Mouse (Mus musculus) bone marrow, adult 2 months (tissue): ENCODE data around the gene Bcl2. TPM values are rescaled to one million over a fixed set of nuclear protein-coding genes. Genes with fewer than 3 reads are reported as not detected.

ENCODE experiments used
- H3K27ac ChIP-seq: fragments of 200-500 bp; 2 replicates; pipeline ENCODE4 v1.5.1; 2012; ENCODE audit warnings: low read depth, mild to moderate bottlenecking, control low read depth, inconsistent platforms, low read length; ENCODE audit not compliant: control insufficient read depth, poor library complexity, insufficient read depth
- H3K4me1 ChIP-seq: fragments of 200-500 bp; 2 replicates; pipeline ENCODE4 v1.6.1; 2011; ENCODE audit warnings: low read length; ENCODE audit not compliant: control insufficient read depth, insufficient read depth
- H3K4me3 ChIP-seq: fragments of 200-500 bp; replicated peaks from 2 replicates; pipeline ENCODE3; 2011; ENCODE audit warnings: mild to moderate bottlenecking, low read depth, low read length, control low read depth; ENCODE audit not compliant: control insufficient read depth
- CTCF ChIP-seq: fragments of 200-500 bp; IDR thresholded peaks from 2 replicates; pipeline ENCODE4 v1.5.1; 2011; ENCODE audit warnings: low read length, control low read depth; ENCODE audit not compliant: control insufficient read depth, insufficient read depth
- POLR2A ChIP-seq: fragments of 200-500 bp; IDR thresholded peaks from 2 replicates; pipeline ENCODE4 v1.6.1; 2011; ENCODE audit warnings: low read depth, mild to moderate bottlenecking, control low read depth, low read length, borderline replicate concordance; ENCODE audit not compliant: control insufficient read depth
- WGBS: fragments of 180-500 bp; shearing (Covaris S2); methylation state at CpG from one replicate; pipeline ENCODE4 v1.1.7; 2018; 5-methylcytosine and 5-hydroxymethylcytosine counted together
- polyA plus RNA-seq: library from polyadenylated mRNA; stranded (reverse); fragments of >200 nt; gene quantifications from 2 replicates; pipeline ENCODE4 v1.2.4, GENCODE M21; 2011; ENCODE audit warnings: low replicate concordance; ENCODE audit not compliant: missing spikeins, insufficient read depth, insufficient read length

Gene Bcl2
- polyA plus RNA-seq, 1 experiment = 14.4 TPM

DNA sequence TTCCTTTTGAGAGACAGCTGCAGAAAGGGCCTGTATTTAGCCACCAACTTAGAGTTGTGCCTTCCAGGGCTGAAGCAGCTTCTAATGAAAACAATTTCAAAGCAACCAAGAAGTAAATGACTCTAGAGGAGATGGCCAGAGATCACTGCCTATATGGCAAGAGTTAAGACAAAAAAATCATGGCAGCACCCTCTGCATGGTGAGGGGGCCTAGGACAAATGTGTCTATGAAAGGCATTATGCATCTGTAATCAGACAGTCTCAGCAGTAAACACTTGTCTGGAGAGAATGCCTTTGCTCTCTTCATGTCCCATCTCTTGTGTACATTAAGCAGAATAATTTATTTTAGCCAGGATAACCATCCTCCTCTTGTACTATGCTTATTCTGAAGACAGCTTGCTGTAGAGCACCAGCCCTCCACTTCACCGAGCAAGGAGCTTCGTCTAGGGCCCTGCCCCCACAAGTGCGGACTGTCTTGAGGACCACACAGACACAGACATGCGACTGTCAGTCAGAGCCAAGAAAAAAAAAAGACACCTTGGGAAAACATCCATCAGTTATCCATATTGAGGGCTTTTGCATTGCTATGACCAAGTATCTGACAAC lies 126.1 kb downstream of the Bcl2 start:
- WGBS = 75% methylated on average over 4 of the region's 4 CpGs
- Histone ChIP-seq H3K4me1 (no peaks in the 10 kb centered on the region), H3K27ac (no peak overlapping the region), H3K4me3 (no peak overlapping the region)
- TF ChIP-seq CTCF (no peak), POLR2A (no peak)

DNA sequence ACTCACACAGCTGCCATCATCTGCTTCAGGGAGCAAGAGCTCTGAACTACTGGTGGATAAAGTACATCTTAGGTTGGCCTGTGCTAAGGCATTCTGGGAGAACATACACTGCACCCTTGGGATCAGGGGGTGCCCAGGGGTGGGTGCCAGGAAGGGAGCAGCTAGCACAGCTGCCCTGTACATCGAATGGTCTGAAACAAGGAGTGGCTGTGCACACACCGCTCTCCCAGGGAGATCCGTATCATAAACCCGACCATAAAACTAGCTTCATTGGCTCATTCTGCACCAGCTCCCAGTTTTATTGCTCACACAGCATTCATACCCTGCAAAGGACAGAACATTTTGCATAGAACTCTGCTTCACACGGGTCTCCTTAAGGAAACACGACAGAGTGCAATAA lies 127.3 kb downstream of the Bcl2 start:
- TF ChIP-seq CTCF = no peak
- TF ChIP-seq POLR2A = no peak
- no peak overlapping the region for H3K27ac ChIP-seq
- no peak overlapping the region for H3K4me3 ChIP-seq
- H3K4me1 ChIP-seq = peaks cover 3% of the 10 kb centered on the region
- 84% methylated on average over 6 of the region's 6 CpGs for WGBS

DNA sequence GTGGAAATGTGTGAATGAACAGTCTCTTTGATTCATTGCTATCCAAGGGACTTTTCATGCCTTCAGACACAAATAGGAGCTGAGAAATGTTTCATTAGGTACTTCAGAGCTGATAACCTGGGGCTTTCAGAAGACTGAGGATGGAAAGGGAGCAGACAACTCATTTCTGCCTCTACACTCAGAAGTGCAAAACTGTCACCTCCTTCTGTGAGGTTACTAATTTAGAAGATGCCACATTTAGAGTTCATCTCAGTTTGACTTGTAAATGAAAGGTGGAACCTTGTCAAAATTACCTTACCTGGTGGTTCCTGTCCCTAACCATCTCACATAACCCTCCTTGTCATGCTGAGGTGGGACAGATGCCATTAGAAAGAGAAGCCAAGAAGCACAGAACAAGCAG lies 128.7 kb downstream of the Bcl2 start:
- no peak overlapping the region for H3K4me3 ChIP-seq
- TF ChIP-seq POLR2A (no peak), CTCF (no peak)
- peaks cover 3% of the 10 kb centered on the region for H3K4me1 ChIP-seq
- no peak overlapping the region for H3K27ac ChIP-seq

DNA sequence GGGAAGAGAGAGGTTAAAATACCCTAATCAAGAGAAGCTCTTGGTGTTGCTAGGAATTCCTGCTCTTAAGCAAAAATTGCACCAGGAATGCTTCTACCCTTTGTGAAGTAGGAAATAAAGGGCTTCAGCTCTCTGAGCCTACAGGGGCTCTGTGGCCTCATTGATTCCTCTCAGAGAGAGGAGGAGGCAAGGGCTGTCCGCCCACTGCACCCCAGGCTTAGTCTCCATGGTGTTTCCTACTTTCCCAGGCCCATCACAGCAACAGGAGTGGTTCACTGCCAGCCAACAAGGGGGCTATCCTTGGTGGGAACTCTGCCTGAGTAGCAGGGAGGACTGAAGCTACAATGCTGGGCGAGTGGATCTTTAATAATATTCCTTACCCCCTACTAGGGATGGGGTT lies 129.2 kb downstream of the Bcl2 start:
- Histone ChIP-seq H3K4me1 (peaks cover 3% of the 10 kb centered on the region), H3K27ac (no peak overlapping the region), H3K4me3 (no peak overlapping the region)
- TF ChIP-seq POLR2A (no peak), CTCF (no peak)
- WGBS = 72% methylated on average over 2 of the region's 2 CpGs

- no peak overlapping the region for H3K27ac ChIP-seq
- TF ChIP-seq POLR2A = no peak
- no peak for TF ChIP-seq CTCF
- H3K4me3 ChIP-seq = no peak overlapping the region
- WGBS = 92% methylated on average over 4 of the region's 4 CpGs
- peaks cover 3% of the 10 kb centered on the region for H3K4me1 ChIP-seq
Observed at GRCm38 (mm10) chr1:106584273-106584672, 129.8 kb downstream of the Bcl2 start.

- Histone ChIP-seq H3K27ac (no peak overlapping the region), H3K4me1 (peaks cover 3% of the 10 kb centered on the region), H3K4me3 (no peak overlapping the region)
- TF ChIP-seq POLR2A = no peak
- TF ChIP-seq CTCF = no peak
- WGBS = 61% methylated on average over 14 of the region's 14 CpGs
Observed at GRCm38 (mm10) chr1:106583245-106584241, 130.5 kb downstream of the Bcl2 start.

DNA sequence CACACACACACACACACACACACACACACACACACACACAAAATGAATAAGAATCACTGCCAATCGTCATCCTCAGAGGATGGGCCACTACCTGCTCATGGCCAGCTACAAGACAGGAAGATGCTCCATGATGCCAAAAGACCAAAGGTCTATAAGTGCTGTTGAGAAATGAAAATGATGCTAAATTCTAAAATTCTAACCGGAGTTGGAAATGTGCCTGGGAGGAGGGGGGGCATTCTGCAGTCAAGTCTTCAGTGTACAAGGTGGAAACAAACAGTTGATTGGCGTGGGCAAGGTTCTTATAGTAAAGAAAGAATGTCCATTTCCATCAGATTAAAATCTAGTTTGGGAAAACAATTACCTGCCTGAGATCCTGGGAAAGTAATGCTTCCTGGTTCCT lies 131.3 kb downstream of the Bcl2 start:
- 75% methylated on average over 3 of the region's 3 CpGs for WGBS
- Histone ChIP-seq H3K4me3 (no peak overlapping the region), H3K27ac (no peak overlapping the region), H3K4me1 (peaks cover 3% of the 10 kb centered on the region)
- no peak for TF ChIP-seq POLR2A
- no peak for TF ChIP-seq CTCF

DNA sequence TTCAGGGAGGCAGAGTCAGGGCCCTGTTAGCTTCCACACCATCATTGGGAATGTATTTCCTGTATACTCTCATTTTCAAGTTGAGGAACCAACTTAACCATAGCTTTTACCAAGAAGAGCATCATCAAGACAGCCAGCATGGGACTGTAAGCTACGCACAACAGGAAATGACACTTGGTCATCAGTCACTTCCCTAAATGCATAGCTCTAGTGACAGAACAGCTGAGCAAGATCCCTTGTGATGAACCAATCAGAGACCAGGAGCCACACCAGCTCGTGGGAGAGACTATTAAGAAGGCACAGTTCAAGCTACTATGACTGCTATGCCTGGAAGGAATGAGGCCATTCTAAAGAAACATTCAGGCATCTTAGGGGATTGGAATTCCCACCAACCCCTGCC lies 132.3 kb downstream of the Bcl2 start:
- Histone ChIP-seq H3K4me1 (peaks cover 4% of the 10 kb centered on the region), H3K4me3 (no peak overlapping the region), H3K27ac (no peak overlapping the region)
- TF ChIP-seq CTCF = no peak
- TF ChIP-seq POLR2A = no peak
- WGBS = 22% methylated on average over 2 of the region's 2 CpGs
